Mouse (Mus musculus) cerebellum, adult 2 months (tissue): ENCODE measurements around the gene Parp6. TPM values are rescaled to one million over a fixed set of nuclear protein-coding genes. Genes with fewer than 3 reads are reported as not detected.
A peak's percentile ranks its signal among the peaks of the same experiment; 100 is the strongest.

ENCODE experiments used
- DNase-seq, 2 experiments: peaks; one replicate each; pipeline ENCODE4 v3.0.0; 2021
- H3K27ac ChIP-seq: fragments of 200-500 bp; 2 replicates; pipeline ENCODE4 v1.5.1; 2012; ENCODE audit warnings: low read length, control low read depth, inconsistent platforms; ENCODE audit not compliant: insufficient read depth
- H3K27me3 ChIP-seq: fragments of 200-500 bp; 2 replicates; pipeline ENCODE4 v1.6.1; 2012; ENCODE audit warnings: inconsistent platforms, mild to moderate bottlenecking, low read length, moderate library complexity; ENCODE audit not compliant: control insufficient read depth, insufficient read depth
- H3K4me1 ChIP-seq: fragments of 200-500 bp; 2 replicates; pipeline ENCODE4 v1.6.1; 2011; ENCODE audit warnings: low read length; ENCODE audit not compliant: control insufficient read depth, insufficient read depth
- H3K4me3 ChIP-seq: fragments of 200-500 bp; replicated peaks from 2 replicates; pipeline ENCODE3; 2011; ENCODE audit warnings: mild to moderate bottlenecking, low read depth, low read length, control low read depth; ENCODE audit not compliant: insufficient read depth
- CTCF ChIP-seq: fragments of 200-500 bp; IDR thresholded peaks from 2 replicates; pipeline ENCODE4 v1.5.1; 2011; ENCODE audit warnings: low read depth, mild to moderate bottlenecking, control low read depth, low read length, moderate library complexity, borderline replicate concordance; ENCODE audit not compliant: insufficient read depth
- POLR2A ChIP-seq: fragments of 200-500 bp; IDR thresholded peaks from 2 replicates; pipeline ENCODE4 v1.6.1; 2011; ENCODE audit warnings: low read length, control low read depth, borderline replicate concordance; ENCODE audit not compliant: insufficient read depth
- WGBS: fragments of 180-500 bp; shearing (Covaris S2); methylation state at CpG from one replicate; pipeline ENCODE4 v1.1.7; 2018; 5-methylcytosine and 5-hydroxymethylcytosine counted together
- polyA plus RNA-seq: library from polyadenylated mRNA; depleted of rRNA; stranded (reverse); fragments of >200 nt; gene quantifications from 2 replicates; pipeline ENCODE4 v1.2.3, GENCODE M21; 2012

Parp6 gene
- polyA plus RNA-seq, 1 experiment, result 176 TPM

DNA sequence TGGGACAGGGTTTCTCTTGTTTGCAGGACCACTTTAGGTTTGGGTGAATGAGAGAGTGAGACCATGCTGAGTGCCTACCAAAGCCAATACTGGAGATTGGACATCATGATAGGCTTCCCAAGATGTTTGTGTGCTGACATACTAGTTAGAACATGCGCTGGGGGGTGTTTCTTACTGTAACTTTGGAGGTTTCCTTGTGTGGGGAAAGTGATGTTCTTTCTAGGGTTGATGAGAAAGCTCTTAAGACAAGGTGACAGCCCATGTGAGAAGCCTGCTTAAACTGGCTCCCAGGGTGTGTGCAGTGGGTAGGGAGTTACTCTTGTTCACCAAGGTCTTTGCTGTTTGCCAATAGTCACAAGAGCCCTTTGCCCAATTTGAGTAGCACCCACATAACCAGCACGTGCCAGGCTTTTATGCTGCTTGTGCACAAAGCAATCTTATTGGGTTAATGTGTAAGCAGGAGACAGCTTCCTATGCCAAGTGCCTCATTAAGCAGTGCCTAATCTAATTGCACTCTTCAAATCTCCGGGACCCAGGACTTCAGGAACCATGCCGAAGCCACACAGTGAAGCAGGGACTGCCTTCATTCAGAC, 47.7 kb downstream of the Parp6 start:
- 28% methylated on average over 4 of the region's 4 CpGs for WGBS
- no peak overlapping the region for H3K27ac ChIP-seq
- DNase-seq, result no peak
- H3K27me3 ChIP-seq, result no peaks in the 10 kb centered on the region
- no peak overlapping the region for H3K4me3 ChIP-seq
- no peak for TF ChIP-seq POLR2A
- no peak for TF ChIP-seq CTCF
- H3K4me1 ChIP-seq, result peaks cover 45% of the 10 kb centered on the region

DNA sequence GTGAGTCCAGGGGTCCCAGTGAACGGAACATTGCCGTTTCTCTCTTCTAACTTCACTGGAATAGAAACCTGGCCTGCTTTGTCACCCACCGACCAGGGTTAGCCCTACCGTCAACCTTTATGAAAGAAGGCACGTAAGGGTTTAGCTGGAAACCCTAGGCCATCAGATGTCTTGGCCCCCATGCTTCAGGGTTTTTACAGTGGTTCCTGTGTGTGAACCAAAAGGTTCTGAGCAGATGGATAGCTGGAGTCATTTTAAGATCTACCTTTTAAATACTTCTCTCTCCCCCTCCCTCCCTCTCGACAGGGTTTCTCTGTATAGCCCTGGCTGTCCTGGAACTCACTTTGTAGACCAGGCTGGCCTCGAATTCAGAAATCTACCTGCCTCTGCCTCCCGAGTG, 48.9 kb downstream of the Parp6 start:
- Histone ChIP-seq H3K27me3 (no peaks in the 10 kb centered on the region), H3K4me1 (peaks cover 40% of the 10 kb centered on the region), H3K4me3 (no peak overlapping the region), H3K27ac (no peak overlapping the region)
- TF ChIP-seq CTCF, result no peak
- TF ChIP-seq POLR2A, result no peak
- 86% methylated on average over 8 of the region's 8 CpGs for WGBS
- DNase-seq, result no peak

DNA sequence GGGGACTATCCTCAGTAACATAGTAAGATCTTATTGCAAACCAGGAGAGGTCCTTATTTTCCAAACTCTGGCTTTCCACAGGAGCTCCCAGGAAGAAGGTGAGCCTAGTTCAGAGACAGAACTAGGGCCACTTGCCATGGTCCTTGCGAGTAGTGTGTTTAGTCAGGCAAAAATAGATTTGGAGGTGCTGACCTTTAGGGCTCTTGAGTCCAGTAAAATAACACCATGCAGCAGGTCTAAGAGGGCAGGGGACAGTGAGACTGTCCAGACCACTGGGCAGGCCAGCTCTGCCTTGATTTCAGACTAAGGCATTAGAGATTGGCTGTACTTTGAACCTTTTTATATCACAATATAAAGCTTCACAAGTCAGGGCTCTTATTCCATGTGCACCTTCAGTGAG, 49.7 kb downstream of the Parp6 start:
- no peak for DNase-seq
- TF ChIP-seq CTCF, result no peak
- TF ChIP-seq POLR2A, result no peak
- Histone ChIP-seq H3K27me3 (no peaks in the 10 kb centered on the region), H3K4me1 (peaks cover 32% of the 10 kb centered on the region), H3K27ac (no peak overlapping the region; the same call in 1 of the 2 replicates), H3K4me3 (no peak overlapping the region)
- WGBS, result 56% methylated on average over 1 of the region's 1 CpGs

DNA sequence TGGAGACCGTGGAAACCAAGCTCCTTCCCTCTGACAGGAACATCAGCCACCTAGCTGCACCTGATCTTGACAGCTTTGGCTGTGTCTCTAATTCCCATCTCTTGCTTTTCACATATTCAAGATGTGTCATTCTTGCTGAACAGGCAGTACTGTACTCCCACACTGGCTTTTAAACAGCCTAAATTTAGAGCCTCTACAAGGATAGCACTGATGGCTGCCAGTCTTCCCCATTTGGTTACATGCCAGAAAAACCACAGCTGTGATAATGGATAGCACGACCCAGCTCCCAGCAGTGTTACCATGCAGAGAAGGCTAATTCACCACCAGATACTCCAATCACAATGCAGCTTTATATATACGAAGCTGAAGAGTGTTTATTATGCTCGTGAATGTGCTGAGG, 50.2 kb downstream of the Parp6 start:
- Histone ChIP-seq H3K27ac (no peak overlapping the region; the same call in 1 of the 2 replicates), H3K4me1 (peaks cover 32% of the 10 kb centered on the region), H3K27me3 (no peaks in the 10 kb centered on the region), H3K4me3 (no peak overlapping the region)
- WGBS, result 47% methylated on average over 4 of the region's 4 CpGs
- no peak for TF ChIP-seq POLR2A
- TF ChIP-seq CTCF, result no peak
- peak in 1 of 2 experiments; percentile 12 for DNase-seq

DNA sequence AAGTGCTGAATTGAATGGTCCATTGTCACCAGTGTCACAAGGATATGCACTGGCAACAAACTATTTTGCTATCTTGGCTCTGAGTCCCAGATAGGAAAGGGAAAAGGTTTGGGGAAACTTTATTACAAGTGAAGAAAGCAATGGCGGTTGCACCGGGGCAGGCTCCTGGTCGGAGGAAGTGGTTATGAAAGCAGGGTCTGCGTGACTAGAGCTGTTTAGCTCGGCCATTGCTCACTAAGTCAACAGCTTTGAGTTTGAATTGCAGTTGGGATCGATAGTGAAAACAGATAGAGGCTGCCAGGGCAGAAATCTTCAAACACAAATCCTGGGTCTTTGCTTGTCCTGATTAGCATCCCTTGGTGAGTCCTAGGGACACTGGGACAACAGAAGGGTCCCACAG, 50.8 kb downstream of the Parp6 start:
- no peaks in the 10 kb centered on the region for H3K27me3 ChIP-seq
- H3K27ac ChIP-seq, result no peak overlapping the region; the same call in 1 of the 2 replicates
- peaks cover 32% of the 10 kb centered on the region for H3K4me1 ChIP-seq
- 81% methylated on average over 6 of the region's 6 CpGs for WGBS
- H3K4me3 ChIP-seq, result no peak overlapping the region
- TF ChIP-seq CTCF (no peak), POLR2A (no peak)
- no peak for DNase-seq

DNA sequence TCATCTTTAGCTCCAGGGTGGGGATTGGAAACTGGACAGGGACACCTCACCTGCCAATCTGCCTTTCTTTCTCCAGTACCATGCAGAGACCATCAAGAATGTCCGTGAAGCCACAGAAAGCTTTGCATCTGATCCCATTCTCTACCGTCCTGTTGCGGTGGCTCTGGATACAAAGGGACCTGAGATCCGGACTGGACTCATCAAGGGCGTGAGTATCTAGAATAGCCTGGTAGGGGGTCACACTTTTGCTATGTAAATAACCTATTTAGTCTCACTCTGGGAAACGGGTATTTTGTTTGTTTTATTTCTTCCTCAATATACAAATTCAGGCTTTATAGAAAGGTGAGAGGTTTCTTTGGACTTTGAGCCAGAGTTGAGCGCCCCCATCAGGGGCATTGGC, 51.4 kb downstream of the Parp6 start:
- DNase-seq, result no peak
- H3K27ac ChIP-seq, result no peak overlapping the region
- WGBS, result 61% methylated on average over 7 of the region's 7 CpGs
- TF ChIP-seq POLR2A (no peak), CTCF (no peak)
- H3K4me3 ChIP-seq, result no peak overlapping the region
- H3K27me3 ChIP-seq, result no peaks in the 10 kb centered on the region
- H3K4me1 ChIP-seq, result peaks cover 29% of the 10 kb centered on the region

DNA sequence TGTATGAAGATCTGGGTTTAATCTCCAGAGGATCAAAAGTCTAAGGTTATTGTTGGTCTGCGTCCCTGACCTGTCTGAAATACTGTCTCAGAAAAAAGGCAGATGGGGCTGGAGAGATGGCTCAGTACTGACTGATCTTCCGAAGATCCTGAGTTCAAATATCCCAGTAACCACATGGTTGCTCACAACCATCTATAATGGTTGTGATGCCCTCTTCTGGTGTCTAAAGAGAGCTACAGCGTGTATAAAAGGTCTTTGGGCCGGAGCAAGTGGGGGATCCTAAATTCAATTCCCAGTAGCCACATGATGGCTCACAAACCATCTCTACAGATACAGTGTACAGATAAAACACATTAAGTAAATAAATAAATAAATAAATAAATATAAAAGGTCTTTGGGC, 52.1 kb downstream of the Parp6 start:
- TF ChIP-seq CTCF (no peak), POLR2A (no peak)
- no peak overlapping the region for H3K27ac ChIP-seq
- no peaks in the 10 kb centered on the region for H3K27me3 ChIP-seq
- H3K4me3 ChIP-seq, result no peak overlapping the region
- DNase-seq, result no peak
- WGBS, result 46% methylated on average over 4 of the region's 4 CpGs
- peaks cover 25% of the 10 kb centered on the region for H3K4me1 ChIP-seq

DNA sequence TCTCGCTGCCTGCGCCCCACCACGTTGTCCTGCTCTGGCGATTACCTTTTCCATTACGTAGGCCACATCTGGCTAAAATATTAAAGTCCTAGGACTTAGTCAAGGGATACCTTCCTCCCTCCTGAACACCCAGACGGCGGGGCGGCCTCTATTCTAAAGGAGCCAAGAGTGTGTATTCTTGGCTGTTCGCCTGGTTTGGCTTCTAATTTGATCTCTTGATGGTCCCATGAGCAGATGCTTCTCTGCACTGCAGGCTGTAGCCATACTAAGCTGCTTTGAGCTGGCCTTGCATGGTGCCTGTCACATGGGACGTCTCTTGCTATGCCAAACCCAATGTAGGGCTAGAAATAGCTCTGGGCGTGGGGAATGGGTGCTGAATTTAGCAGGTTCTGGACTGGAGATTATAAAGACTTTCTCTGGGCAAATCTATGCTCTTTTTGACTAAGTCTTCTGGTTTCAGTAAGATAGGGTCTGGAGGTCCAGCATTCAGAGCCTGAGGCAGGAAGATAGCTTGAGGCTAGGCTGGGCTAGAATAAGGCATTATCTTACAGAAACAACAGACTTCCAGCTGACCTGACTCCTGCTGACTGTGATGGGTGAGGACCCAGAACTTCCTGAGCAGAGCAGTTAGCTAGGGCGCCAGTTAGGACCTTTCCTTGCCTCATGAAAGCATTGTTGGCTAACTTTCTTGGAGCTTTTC, 55.3 kb downstream of the Parp6 start:
- no peak for TF ChIP-seq CTCF
- no peak for TF ChIP-seq POLR2A
- Histone ChIP-seq H3K4me3 (no peak overlapping the region), H3K27ac (0 out of 2 replicates have a peak overlapping the region, but pooled peaks have one; percentile 33), H3K4me1 (peaks cover 26% of the 10 kb centered on the region), H3K27me3 (no peaks in the 10 kb centered on the region)
- 42% methylated on average over 12 of the region's 12 CpGs for WGBS
- DNase-seq, result peak; percentile 51 to 74
